Mouse (Mus musculus) kidney, embryonic 14.5 days (tissue): ENCODE results near the gene Gnb1. TPM values are rescaled to one million over a fixed set of nuclear protein-coding genes. Genes with fewer than 3 reads are reported as not detected.

Source experiments
- ATAC-seq: fragments of 200-750 bp; cut with Nextera tagmentation; 2 replicates; pipeline ENCODE4 v1.8.0; 2017; ENCODE audit warnings: moderate number of reproducible peaks, mild to moderate bottlenecking, moderate TSS enrichment, moderate library complexity; ENCODE audit not compliant: low FRiP score, low TSS enrichment
- H3K27ac ChIP-seq: fragments of 300-500 bp; sonication (generic); 2 replicates; pipeline ENCODE4 v1.5.1; 2014; ENCODE audit warnings: low read depth, mild to moderate bottlenecking, low read length, moderate library complexity, mixed read lengths
- H3K27me3 ChIP-seq: fragments of 300-500 bp; sonication (generic); 2 replicates; pipeline ENCODE4 v1.6.1; 2014; ENCODE audit warnings: mild to moderate bottlenecking, low read length; ENCODE audit not compliant: control insufficient read depth, insufficient read depth
- H3K36me3 ChIP-seq: fragments of 300-500 bp; sonication (generic); 2 replicates; pipeline ENCODE4 v1.6.1; 2014; ENCODE audit warnings: low read length, mixed read lengths; ENCODE audit not compliant: control insufficient read depth, insufficient read depth
- H3K4me1 ChIP-seq: fragments of 300-500 bp; sonication (generic); 2 replicates; pipeline ENCODE4 v1.6.1; 2014; ENCODE audit warnings: low read length, mixed read lengths; ENCODE audit not compliant: control insufficient read depth, insufficient read depth
- H3K4me2 ChIP-seq: fragments of 300-500 bp; sonication (generic); replicated peaks from 2 replicates; pipeline ENCODE4 v1.6.1; 2014; ENCODE audit warnings: low read depth, mild to moderate bottlenecking, low read length
- H3K4me3 ChIP-seq: fragments of 300-500 bp; sonication (generic); 2 replicates; pipeline ENCODE4 v1.5.1; 2014; ENCODE audit warnings: mild to moderate bottlenecking, low read length
- H3K9ac ChIP-seq: fragments of 300-500 bp; sonication (generic); 2 replicates; pipeline ENCODE4 v1.6.1; 2014; ENCODE audit warnings: low read depth, mild to moderate bottlenecking, low read length, moderate library complexity
- H3K9me3 ChIP-seq: fragments of 300-500 bp; sonication (generic); 2 replicates; pipeline ENCODE4 v1.6.1; 2016; ENCODE audit warnings: low read length; ENCODE audit not compliant: control insufficient read depth
- WGBS: fragments of 180-500 bp; shearing (Covaris S2); extraction: QIAGEN DNeasy Blood & Tissue Kit; methylation state at CpG from one replicate; pipeline ENCODE4 v1.1.7; 2014; 5-methylcytosine and 5-hydroxymethylcytosine counted together
- polyA plus RNA-seq: library from polyadenylated mRNA; unstranded; fragments of >200 nt; fragmentation: Nextera tagmentation; extraction: Ambion mirVana; gene quantifications from 2 replicates; pipeline ENCODE4 v1.2.1, GENCODE M21; 2014

The Gnb1 gene
- polyA plus RNA-seq, 1 experiment from 2014 or later: 553 TPM

GRCm38 (mm10) chr4:155574931-155575330 is 83.8 kb downstream of the Gnb1 start:
- WGBS: 86% methylated on average over 11 of the region's 11 CpGs
- Histone ChIP-seq H3K4me1 (no peaks in the 10 kb centered on the region), H3K9ac (no peak overlapping the region), H3K4me3 (no peak overlapping the region), H3K27ac (no peak overlapping the region), H3K4me2 (no peak overlapping the region), H3K27me3 (no peaks in the 10 kb centered on the region), H3K36me3 (peaks cover 26% of the 10 kb centered on the region), H3K9me3 (no peaks in the 10 kb centered on the region)
- no peak for ATAC-seq

- no peak overlapping the region for H3K27ac ChIP-seq
- no peaks in the 10 kb centered on the region for H3K27me3 ChIP-seq
- H3K4me2 ChIP-seq: no peak overlapping the region
- no peak overlapping the region for H3K9ac ChIP-seq
- 94% methylated on average over 8 of the region's 8 CpGs for WGBS
- peaks cover 26% of the 10 kb centered on the region for H3K36me3 ChIP-seq
- no peaks in the 10 kb centered on the region for H3K9me3 ChIP-seq
- H3K4me1 ChIP-seq: no peaks in the 10 kb centered on the region
- no peak for ATAC-seq
- H3K4me3 ChIP-seq: no peak overlapping the region
Measured at GRCm38 (mm10) chr4:155575521-155575920, 84.4 kb downstream of the Gnb1 start.

- H3K36me3 ChIP-seq: peaks cover 31% of the 10 kb centered on the region
- H3K27me3 ChIP-seq: no peaks in the 10 kb centered on the region
- no peak for ATAC-seq
- H3K9ac ChIP-seq: no peak overlapping the region
- H3K4me2 ChIP-seq: no peak overlapping the region
- no peaks in the 10 kb centered on the region for H3K9me3 ChIP-seq
- no peaks in the 10 kb centered on the region for H3K4me1 ChIP-seq
- 87% methylated on average over 9 of the region's 9 CpGs for WGBS
- no peak overlapping the region for H3K27ac ChIP-seq
- H3K4me3 ChIP-seq: no peak overlapping the region
Measured at GRCm38 (mm10) chr4:155577132-155577531, 86.0 kb downstream of the Gnb1 start.

- no peaks in the 10 kb centered on the region for H3K9me3 ChIP-seq
- H3K36me3 ChIP-seq: peaks cover 37% of the 10 kb centered on the region
- 89% methylated on average over 5 of the region's 5 CpGs for WGBS
- H3K27me3 ChIP-seq: no peaks in the 10 kb centered on the region
- H3K4me3 ChIP-seq: no peak overlapping the region
- no peaks in the 10 kb centered on the region for H3K4me1 ChIP-seq
- no peak overlapping the region for H3K9ac ChIP-seq
- no peak overlapping the region for H3K4me2 ChIP-seq
- H3K27ac ChIP-seq: no peak overlapping the region
- ATAC-seq: no peak
Measured at GRCm38 (mm10) chr4:155577741-155578140, 86.6 kb downstream of the Gnb1 start.

GRCm38 (mm10) chr4:155578336-155579125 is 87.4 kb downstream of the Gnb1 start:
- Histone ChIP-seq H3K4me2 (no peak overlapping the region), H3K4me1 (no peaks in the 10 kb centered on the region), H3K4me3 (no peak overlapping the region), H3K9ac (no peak overlapping the region), H3K9me3 (no peaks in the 10 kb centered on the region), H3K36me3 (peaks cover 43% of the 10 kb centered on the region), H3K27me3 (no peaks in the 10 kb centered on the region), H3K27ac (no peak overlapping the region)
- 82% methylated on average over 7 of the region's 7 CpGs for WGBS
- ATAC-seq: no peak

GRCm38 (mm10) chr4:155580420-155580819 is 89.3 kb downstream of the Gnb1 start:
- Histone ChIP-seq H3K27ac (no peak overlapping the region), H3K9ac (no peak overlapping the region), H3K4me3 (no peak overlapping the region), H3K4me1 (no peaks in the 10 kb centered on the region), H3K4me2 (no peak overlapping the region), H3K27me3 (no peaks in the 10 kb centered on the region), H3K9me3 (no peaks in the 10 kb centered on the region), H3K36me3 (peaks cover 62% of the 10 kb centered on the region)
- 45% methylated on average over 1 of the region's 1 CpGs for WGBS
- ATAC-seq: no peak

- H3K27me3 ChIP-seq: no peaks in the 10 kb centered on the region
- peaks cover 75% of the 10 kb centered on the region for H3K36me3 ChIP-seq
- WGBS: 92% methylated on average over 6 of the region's 6 CpGs
- no peak overlapping the region for H3K9ac ChIP-seq
- ATAC-seq: no peak
- no peaks in the 10 kb centered on the region for H3K9me3 ChIP-seq
- no peak overlapping the region for H3K4me2 ChIP-seq
- no peaks in the 10 kb centered on the region for H3K4me1 ChIP-seq
- H3K4me3 ChIP-seq: no peak overlapping the region
- H3K27ac ChIP-seq: no peak overlapping the region
Measured at GRCm38 (mm10) chr4:155582279-155582905, 91.2 kb downstream of the Gnb1 start.

GRCm38 (mm10) chr4:155589356-155589755 is 98.2 kb downstream of the Gnb1 start:
- no peak for ATAC-seq
- no peak overlapping the region for H3K4me2 ChIP-seq
- no peaks in the 10 kb centered on the region for H3K27me3 ChIP-seq
- 87% methylated on average over 5 of the region's 5 CpGs for WGBS
- H3K27ac ChIP-seq: no peak overlapping the region
- no peaks in the 10 kb centered on the region for H3K4me1 ChIP-seq
- H3K36me3 ChIP-seq: peaks cover 65% of the 10 kb centered on the region
- H3K4me3 ChIP-seq: no peak overlapping the region
- no peak overlapping the region for H3K9ac ChIP-seq
- no peaks in the 10 kb centered on the region for H3K9me3 ChIP-seq

- H3K36me3 ChIP-seq: peaks cover 49% of the 10 kb centered on the region
- no peak overlapping the region for H3K9ac ChIP-seq
- no peaks in the 10 kb centered on the region for H3K27me3 ChIP-seq
- 86% methylated on average over 7 of the region's 7 CpGs for WGBS
- H3K9me3 ChIP-seq: no peaks in the 10 kb centered on the region
- H3K4me2 ChIP-seq: no peak overlapping the region
- no peak overlapping the region for H3K27ac ChIP-seq
- ATAC-seq: no peak
- no peak overlapping the region for H3K4me3 ChIP-seq
- H3K4me1 ChIP-seq: no peaks in the 10 kb centered on the region
Measured at GRCm38 (mm10) chr4:155591012-155591719, 100.0 kb downstream of the Gnb1 start.
